Comparison of ENCODE assay signal across 17 mouse cellular contexts in the genomic region with DNA sequence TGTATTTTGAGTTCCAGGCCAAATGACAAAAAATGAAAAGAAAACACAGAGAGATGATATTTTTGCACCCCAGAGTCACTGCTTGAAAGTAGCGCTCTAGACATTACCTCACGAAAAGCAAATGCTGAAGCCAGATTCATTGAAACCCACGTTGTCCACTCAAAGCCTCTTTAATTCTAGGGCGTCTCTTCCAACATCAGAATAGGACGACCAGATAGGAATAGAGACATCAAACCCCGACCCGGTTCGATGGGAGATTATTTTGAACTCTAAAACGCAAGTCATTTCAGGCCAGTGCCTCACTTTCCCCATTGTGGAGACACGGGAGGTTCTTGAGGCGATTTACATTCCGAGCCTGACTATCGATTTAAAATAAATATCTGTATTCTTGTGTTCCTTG. TPM values are rescaled to one million over a fixed set of nuclear protein-coding genes. Genes with fewer than 3 reads are reported as not detected.
"Had no signal": no experiment of that assay in that cellular context is flagged by ENCODE, and none has a peak within 500 bp of the region (broad histone marks: within the 10 kb centered on the region; RNA-seq: fewer than 3 reads in every experiment).

No protein-coding gene starts in this region.

- H3K9ac ChIP-seq: liver, embryonic 15.5 days; stomach, embryonic 15.5 days had no signal

- ATAC-seq: lung, postnatal 0 days had no signal

- H3K4me3 ChIP-seq: layer of hippocampus, adult 2 months; liver, embryonic 15.5 days; stomach, embryonic 15.5 days had no signal

- H3K27ac ChIP-seq: layer of hippocampus, adult 2 months; liver, embryonic 15.5 days; stomach, embryonic 15.5 days had no signal

- H3K36me3 ChIP-seq: liver, embryonic 15.5 days; stomach, embryonic 15.5 days had no signal

- DNase-seq: kidney, adult 18-20 months; kidney, postnatal 10 days; kidney, postnatal 4 days; lung, adult 2 months; lung, postnatal 36 days; right cerebral cortex, postnatal 14 days; thymus, adult 2 months; thymus, postnatal 25 days had no signal

- H3K4me2 ChIP-seq: liver, embryonic 11.5 days; liver, embryonic 15.5 days; stomach, embryonic 15.5 days had no signal

- H3K4me1 ChIP-seq: liver, embryonic 15.5 days; stomach, embryonic 15.5 days had no signal

- H3K9me3 ChIP-seq: liver, embryonic 15.5 days; stomach, embryonic 15.5 days had no signal

RNA-seq across cellular contexts. Expression of gene Zic3, which starts 7.7 kb away (rescaled TPM):
- total RNA-seq: megakaryocyte progenitor cell, adult 5-6 weeks had no signal
- polyA plus RNA-seq: kidney, embryonic 14.5 days; liver, embryonic 15.5 days; lung, adult 2 months; lung, postnatal 0 days; spleen, adult 2 months; thymus, adult 2 months; urinary bladder, adult 2 months had no signal
